Mouse (Mus musculus) brain, adult 2 months (tissue): ENCODE results near the gene Plcb1.

ENCODE experiments used
- DNase-seq: peaks from one replicate; pipeline ENCODE4 v3.0.0; 2011; ENCODE audit warnings: low read depth, low spot score

The Plcb1 gene

GRCm38 (mm10) chr2:135507111-135507510 is 721.2 kb downstream of the Plcb1 start:
- peak; percentile 54 for DNase-seq

- peak; percentile 68 for DNase-seq
Measured at GRCm38 (mm10) chr2:135518956-135519355, 733.1 kb downstream of the Plcb1 start.
